9 mouse cellular contexts compared by ENCODE assay signal in the genomic region with DNA sequence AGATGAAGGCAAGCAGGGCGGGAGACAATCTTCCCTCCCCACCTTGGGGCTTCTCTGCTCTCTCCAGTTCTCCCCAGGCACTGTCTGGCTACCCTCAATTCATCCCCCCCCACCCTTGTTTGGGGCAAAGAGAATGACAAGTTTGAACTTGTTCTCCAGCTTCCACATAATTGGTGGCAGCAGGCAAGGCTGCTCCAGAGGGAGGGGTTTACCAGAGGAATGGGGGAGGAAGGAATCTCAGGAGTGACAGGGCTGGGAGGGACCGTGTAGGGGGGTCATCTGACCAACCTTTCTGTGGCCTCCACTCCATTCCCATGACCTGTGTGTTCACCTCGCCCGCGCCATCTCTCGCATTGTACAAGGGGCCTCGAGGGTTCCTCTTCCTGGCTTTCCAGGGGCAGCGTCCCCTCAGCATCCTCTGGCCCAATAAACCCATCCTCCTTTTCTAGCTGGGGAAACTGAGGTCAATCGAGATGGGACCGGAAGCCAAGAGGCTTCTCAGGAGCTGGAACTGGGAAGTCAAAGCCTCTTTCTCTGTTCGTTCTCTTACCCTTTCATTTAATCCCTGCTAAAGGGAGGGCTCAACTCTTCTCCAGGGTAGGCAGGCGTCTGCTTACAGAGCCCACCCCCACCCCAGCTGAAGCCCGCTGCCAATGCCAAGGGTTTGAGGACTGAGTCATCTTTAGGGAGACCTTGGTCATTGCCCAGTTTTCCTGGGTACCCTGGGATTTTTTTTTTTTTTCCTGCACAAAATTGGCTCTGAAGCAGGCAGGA. TPM values are rescaled to one million over a fixed set of nuclear protein-coding genes. Genes with fewer than 3 reads are reported as not detected.
DNase-seq lines count a peak whose midpoint lies in the region; ATAC-seq lines count a peak whose summit lies in the region.
"Had no signal": no experiment of that assay in that cellular context is flagged by ENCODE, and none has a peak within 500 bp of the region (broad histone marks: within the 10 kb centered on the region; RNA-seq: fewer than 3 reads in every experiment).

No protein-coding gene starts in this region.

- intact Hi-C loops in left cerebral cortex, postnatal 36 days (cut with DNase I) = no loop called here

- WGBS in forebrain, embryonic 15.5 days = 19% methylated on average over 13 of the region's 13 CpGs
- WGBS in midbrain, embryonic 12.5 days = 6% methylated on average over 13 of the region's 13 CpGs

- H3K4me2 ChIP-seq in forebrain, embryonic 15.5 days (replicated peaks) = peak overlapping the region; percentile 90
- H3K4me2 ChIP-seq in midbrain, embryonic 12.5 days (replicated peaks) = peak overlapping the region; percentile 74

- H3K27me3 ChIP-seq in forebrain, embryonic 15.5 days = no peaks in the 10 kb centered on the region
- peaks cover 24% of the 10 kb centered on the region for H3K27me3 ChIP-seq in midbrain, embryonic 12.5 days

- no peaks in the 10 kb centered on the region for H3K9me3 ChIP-seq in forebrain, embryonic 15.5 days
- no peaks in the 10 kb centered on the region for H3K9me3 ChIP-seq in midbrain, embryonic 12.5 days

- no peak for ATAC-seq in forebrain, embryonic 15.5 days (replicated peaks)
- ATAC-seq in midbrain, embryonic 12.5 days (ENCODE audit: low FRiP score, low read depth) = no peak

- peak overlapping the region; percentile 89; the same call in 1 of the 2 replicates for H3K27ac ChIP-seq in forebrain, embryonic 15.5 days (replicated peaks)
- peak overlapping the region; percentile 97 for H3K27ac ChIP-seq in midbrain, embryonic 12.5 days (replicated peaks)

- DNase-seq in adrenal gland, adult 2 months = peak; percentile 76
- DNase-seq in adrenal gland, adult 8-10 months = no peak
- DNase-seq in ZHBTc4 (ENCODE audit: low read depth, low spot score) = peak; percentile 50
- no peak for DNase-seq in left cerebral cortex, postnatal 36 days (ENCODE audit: low spot score in 2 of 2)
- no peak for DNase-seq in layer of hippocampus, adult 9-11 months
- DNase-seq in c-Kit-positive CD71-positive TER-119-positive erythroid progenitor cells, embryonic 14.5 days (ENCODE audit: low spot score) = no peak
- DNase-seq: thymus, adult 18-20 months had no signal

- peak overlapping the region; percentile 87; the same call in 1 of the 2 replicates for H3K4me3 ChIP-seq in forebrain, embryonic 15.5 days
- no peak overlapping the region for H3K4me3 ChIP-seq in midbrain, embryonic 12.5 days

- H3K4me1 ChIP-seq in forebrain, embryonic 15.5 days = peaks cover 56% of the 10 kb centered on the region
- peaks cover 45% of the 10 kb centered on the region for H3K4me1 ChIP-seq in midbrain, embryonic 12.5 days

- no peaks in the 10 kb centered on the region for H3K36me3 ChIP-seq in forebrain, embryonic 15.5 days
- H3K36me3 ChIP-seq in midbrain, embryonic 12.5 days = no peaks in the 10 kb centered on the region

- peak overlapping the region; percentile 79 for H3K9ac ChIP-seq in forebrain, embryonic 15.5 days (replicated peaks)
- no peak overlapping the region for H3K9ac ChIP-seq in midbrain, embryonic 12.5 days (replicated peaks)

RNA-seq across cellular contexts. Expression of a gene that starts 1.3 kb away (rescaled TPM):
- 10 to 100 TPM in 1 of 2 experiments, 1 to 10 TPM in 1; 9.8 to 16.7 TPM for total RNA-seq in adrenal gland, adult 2 months (2021)
- 28.1 and 33.1 TPM in 2 replicates for polyA plus RNA-seq in adrenal gland, adult 2 months (2012; rRNA removed)
- 10 to 100 TPM; 12.1 to 19.7 (median 15.9) TPM for total RNA-seq in adrenal gland, adult 8-10 months (2022)
- polyA plus RNA-seq in forebrain, embryonic 15.5 days (2015; fragmentation: Nextera tagmentation; extraction: Ambion mirVana) = 3.9 and 4.2 TPM in 2 replicates
- polyA plus RNA-seq in midbrain, embryonic 12.5 days (2016; fragmentation: Nextera tagmentation; extraction: Ambion mirVana) = 9.7 and 10.7 TPM in 2 replicates
- total RNA-seq in left cerebral cortex, postnatal 36 days (2021) = 1 to 10 TPM; 1.9 to 2.4 TPM

RNA-seq across cellular contexts. Expression of a gene that starts 36.3 kb away (rescaled TPM):
- 10 to 100 TPM; 31.3 to 39.2 TPM for total RNA-seq in adrenal gland, adult 2 months (2021)
- 118 and 122 TPM in 2 replicates for polyA plus RNA-seq in adrenal gland, adult 2 months (2012; rRNA removed)
- total RNA-seq in adrenal gland, adult 8-10 months (2022) = 10 to 100 TPM; 39.2 to 62.8 (median 49.0) TPM
- 39.6 and 40.7 TPM in 2 replicates for polyA plus RNA-seq in forebrain, embryonic 15.5 days (2015; fragmentation: Nextera tagmentation; extraction: Ambion mirVana)
- polyA plus RNA-seq in midbrain, embryonic 12.5 days (2016; fragmentation: Nextera tagmentation; extraction: Ambion mirVana) = 49.7 and 52.6 TPM in 2 replicates
- total RNA-seq in left cerebral cortex, postnatal 36 days (2021) = 100 to 1,000 TPM; 102 to 116 TPM

Comparison
In these comparisons a context has a peak if more than half of its experiments do, and no peak if none do; other contexts are left out.
1. DNase-seq: peak in adrenal gland, adult 2 months (single experiment) and ZHBTc4 (single experiment); none in adrenal gland, adult 8-10 months (single experiment), left cerebral cortex, postnatal 36 days (0 of 2), layer of hippocampus, adult 9-11 months (single experiment) and c-Kit-positive CD71-positive TER-119-positive erythroid progenitor cells, embryonic 14.5 days (single experiment).